Mouse (Mus musculus): ENCODE data around the gene Tmem239.

The Tmem239 gene

GRCm38 (mm10) chr2:130451086-130451726, 44.9 kb downstream of the Tmem239 start:
- DNase-seq (ENCODE audit: low read depth), result peak; percentile 19

GRCm38 (mm10) chr2:130451727-130452090, 45.4 kb downstream of the Tmem239 start:
- DNase-seq (ENCODE audit: low read depth), result no peak

- no peak for DNase-seq (ENCODE audit: low read depth)
Measured at GRCm38 (mm10) chr2:130452266-130452665, 46.0 kb downstream of the Tmem239 start.

- no peak for DNase-seq (ENCODE audit: low read depth)
Measured at GRCm38 (mm10) chr2:130453421-130453820, 47.1 kb downstream of the Tmem239 start.

- DNase-seq (ENCODE audit: low read depth), result peak; percentile 65
Measured at GRCm38 (mm10) chr2:130454748-130455370, 48.6 kb downstream of the Tmem239 start.

All from 416B (cell line).